Mouse (Mus musculus) E14TG2a.4 (cell line): ENCODE measurements at regions not wholly inside any gene's neighbourhood (a gene's known extent, or its start where the extent isn't known, plus 50 kb on each side); places are given as distances from the start of the nearest gene placed in this dataset.

ENCODE experiments used
- CTCF ChIP-seq: conservative IDR thresholded peaks from 2 replicates; pipeline ENCODE4 v1.5.1; 2014; ENCODE audit warnings: low read length
- NANOG ChIP-seq: IDR thresholded peaks from 2 replicates; pipeline ENCODE4 v1.6.1; 2014; ENCODE audit warnings: borderline replicate concordance, low read length, mixed read lengths

GRCm38 (mm10) chr15:51288911-51289432 lies 2595.7 kb upstream of the Gm7489 start:
- TF ChIP-seq CTCF (no peak), NANOG (no peak)
